Mouse (Mus musculus): ENCODE results near the gene Ephb1.

The Ephb1 gene

DNA sequence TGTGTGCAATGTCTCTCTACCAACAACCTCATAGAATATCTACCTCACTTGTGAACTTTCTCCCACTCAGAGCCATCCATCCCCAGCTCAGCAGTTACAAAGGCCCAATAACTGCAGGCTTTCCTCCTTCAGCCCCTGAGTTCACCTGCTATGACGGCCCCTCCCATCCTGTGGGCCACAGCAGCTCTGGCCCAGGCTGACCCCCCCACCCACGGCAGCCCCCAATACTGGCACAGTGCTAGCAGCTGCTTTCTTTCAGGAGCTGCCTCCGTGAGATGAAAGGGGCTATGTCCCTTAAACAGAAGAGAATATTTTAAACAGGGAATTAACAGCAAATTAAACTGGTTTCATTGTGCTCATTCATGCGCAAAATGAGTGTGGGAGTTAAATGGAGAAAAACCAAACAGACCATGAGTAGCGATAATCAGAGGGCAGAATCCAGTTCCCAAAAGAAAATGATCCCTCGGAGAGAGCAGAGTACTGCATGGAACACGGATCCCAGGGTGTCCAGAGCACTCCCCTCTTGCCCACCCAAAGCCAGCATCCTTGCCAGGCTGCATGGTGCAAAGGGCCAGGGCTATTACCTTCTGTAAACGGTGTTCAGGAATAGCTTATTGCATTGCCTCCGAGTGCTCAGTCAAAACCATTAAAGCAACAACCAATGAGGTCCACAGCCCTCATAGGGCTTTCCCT, 105.2 kb downstream of the Ephb1 start:
- DNase-seq (ENCODE audit: low spot score in 2 of 2): no peak

DNA sequence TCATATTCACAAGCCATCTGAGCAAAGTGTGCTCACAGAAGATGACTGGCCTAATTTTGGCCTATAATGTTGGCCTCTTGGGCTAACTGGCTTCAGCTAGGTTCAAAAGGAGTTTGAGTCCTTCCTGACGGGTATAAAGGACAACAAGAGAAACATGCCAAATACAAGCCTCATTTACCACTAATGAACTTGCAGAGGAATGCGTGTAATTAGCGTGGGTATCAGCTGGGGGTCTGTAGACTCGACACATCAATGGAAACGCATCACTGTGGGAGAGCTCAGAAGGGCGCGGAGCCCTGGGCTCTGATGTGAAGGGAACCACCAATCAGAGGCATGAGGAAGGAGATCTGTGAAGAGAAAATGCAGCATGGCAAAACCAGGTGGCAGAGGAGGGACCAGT, 108.9 kb downstream of the Ephb1 start:
- no peak for DNase-seq (ENCODE audit: low spot score in 2 of 2)

DNA sequence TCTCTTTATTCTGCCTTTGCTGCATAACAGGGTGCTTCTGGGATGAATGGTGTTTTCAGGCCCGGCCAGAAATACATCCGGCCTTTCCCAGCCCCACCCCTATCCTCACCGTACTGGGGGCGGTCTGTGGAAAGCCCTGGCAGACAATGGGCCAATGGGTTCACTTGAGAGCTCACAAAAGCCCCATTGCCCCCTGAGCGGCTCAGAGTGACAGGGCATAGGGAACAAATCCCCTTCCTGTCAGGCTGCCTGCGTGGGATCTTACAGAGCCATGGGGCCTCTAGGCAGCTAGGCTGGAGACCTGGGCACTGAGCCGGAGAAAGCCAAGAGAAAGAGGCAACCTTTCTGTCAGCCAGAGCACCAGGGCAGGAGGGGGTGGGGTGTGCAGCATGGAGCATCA, 111.2 kb downstream of the Ephb1 start:
- DNase-seq (ENCODE audit: low spot score in 2 of 2): no peak

DNA sequence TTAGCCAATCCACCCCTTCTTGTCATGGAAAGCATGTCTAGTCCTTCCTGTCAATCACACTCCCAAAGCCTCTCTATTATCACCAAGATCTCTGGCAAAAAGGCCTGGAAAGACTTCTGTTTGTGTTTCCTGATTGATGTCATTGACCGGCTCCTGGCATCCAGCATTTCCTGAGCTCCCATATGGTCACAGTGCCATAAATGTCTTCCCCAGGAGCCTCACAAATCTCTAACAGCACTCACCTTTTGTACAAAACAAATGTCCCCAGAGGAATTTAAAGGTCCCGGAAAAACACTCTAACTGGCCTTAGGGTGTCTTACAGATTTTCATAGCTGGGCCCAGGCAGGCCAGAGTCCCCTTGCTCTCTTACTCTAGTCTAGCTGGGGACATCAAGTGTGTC, 112.9 kb downstream of the Ephb1 start:
- no peak for DNase-seq (ENCODE audit: low spot score in 2 of 2)

DNA sequence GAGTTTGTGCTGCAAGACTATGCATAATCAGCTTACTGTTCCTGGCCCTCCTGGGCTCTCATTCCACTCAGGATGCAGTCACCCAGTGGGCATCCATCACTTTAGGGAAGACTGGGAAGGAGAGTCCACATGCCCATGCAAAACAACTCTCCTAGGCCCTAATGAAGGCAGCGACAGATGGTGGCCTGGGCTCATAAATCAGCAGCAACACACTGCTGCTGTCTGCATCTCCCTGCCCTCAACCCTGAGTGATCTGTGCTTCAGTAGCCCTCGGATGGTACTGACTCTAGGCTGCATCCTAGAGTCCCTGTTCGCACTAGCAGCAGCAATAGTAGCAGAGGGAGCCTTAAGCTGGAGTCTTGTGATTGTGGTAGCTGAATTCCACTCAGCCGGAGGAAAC, 114.3 kb downstream of the Ephb1 start:
- no peak for DNase-seq (ENCODE audit: low spot score in 2 of 2)

DNA sequence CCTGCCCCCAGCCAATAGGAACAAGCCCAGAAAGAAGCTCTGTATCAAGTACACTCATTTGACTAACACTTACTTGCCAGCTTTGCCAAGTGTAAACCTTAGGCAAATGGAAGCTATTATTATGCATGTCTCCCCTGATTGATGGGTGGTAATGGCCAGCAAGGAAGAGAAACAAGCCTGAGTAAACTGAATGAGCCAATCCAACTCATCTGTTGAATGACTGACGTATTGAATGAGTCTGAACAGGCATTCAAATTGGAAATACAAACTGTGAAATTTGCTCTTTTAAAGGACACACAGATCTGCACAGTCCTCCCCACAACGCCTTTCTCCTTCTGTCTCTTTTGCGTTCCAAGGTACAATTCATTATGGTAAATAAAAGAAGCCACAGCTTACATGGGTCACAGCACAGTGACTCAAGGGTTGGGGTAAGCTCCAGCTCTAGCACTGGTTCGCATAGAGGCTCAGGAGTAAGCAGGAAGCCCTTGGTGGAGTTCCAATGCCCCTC, 119.0 kb downstream of the Ephb1 start:
- no peak for DNase-seq (ENCODE audit: low spot score in 2 of 2)

DNA sequence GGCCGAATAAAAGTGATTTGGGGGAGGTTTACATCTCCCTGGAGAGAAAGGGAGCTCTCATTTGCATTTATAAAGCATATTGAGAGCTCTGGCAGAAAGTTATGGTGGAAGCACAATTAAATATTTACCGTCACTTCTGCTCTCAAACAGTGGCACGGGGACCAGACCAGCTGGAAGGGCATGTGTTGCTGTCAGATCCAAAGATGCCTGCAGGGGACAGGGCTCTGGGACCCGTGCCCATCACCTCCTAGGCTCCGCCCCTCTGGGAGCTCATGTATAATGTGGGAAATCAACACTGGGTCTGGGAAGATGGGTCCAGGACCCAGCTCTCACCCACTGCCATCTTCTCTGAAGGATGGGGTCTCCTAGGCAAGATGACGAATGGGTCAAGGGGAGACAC, 123.2 kb downstream of the Ephb1 start:
- no peak for DNase-seq (ENCODE audit: low spot score in 2 of 2)

DNA sequence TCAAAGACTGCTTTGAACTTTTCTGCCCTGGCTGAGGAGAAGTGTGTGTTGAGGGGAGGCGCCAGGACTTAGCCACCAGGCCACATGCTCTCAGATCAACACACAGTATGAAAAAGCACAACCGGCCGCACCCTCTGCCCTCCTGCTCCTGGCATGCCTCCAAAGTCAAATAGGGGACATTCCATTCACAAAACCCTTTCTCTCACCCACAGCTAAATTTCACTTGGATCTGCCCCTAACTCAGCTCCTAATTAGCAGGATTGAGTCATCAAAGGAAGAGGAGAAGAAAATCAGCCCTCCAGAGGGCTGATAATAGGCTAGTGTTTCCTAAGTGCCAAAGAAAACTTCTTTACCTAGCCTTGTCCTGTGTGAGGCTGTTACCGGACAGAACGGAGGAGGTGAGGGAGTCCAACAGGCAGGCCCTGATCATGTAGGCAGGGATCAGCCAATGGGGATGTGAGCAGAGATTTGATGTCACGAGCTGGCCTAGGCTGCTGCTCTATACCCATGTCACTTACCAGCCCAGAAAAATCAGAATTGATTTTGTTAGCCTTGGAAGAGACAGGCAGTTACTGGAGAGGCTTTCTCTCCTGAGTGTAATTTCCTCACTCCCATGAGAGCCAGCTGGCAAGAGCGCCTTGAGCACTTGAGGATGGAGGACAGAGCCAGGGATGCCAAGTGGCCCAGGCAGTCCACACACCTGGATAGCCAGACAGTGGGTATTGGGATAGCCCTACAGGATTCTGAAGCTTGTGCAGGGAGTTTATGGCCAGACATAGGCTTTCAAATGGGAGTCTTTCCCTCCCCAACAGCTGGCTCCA, 137.5 kb downstream of the Ephb1 start:
- DNase-seq (ENCODE audit: low spot score in 2 of 2): no peak

DNA sequence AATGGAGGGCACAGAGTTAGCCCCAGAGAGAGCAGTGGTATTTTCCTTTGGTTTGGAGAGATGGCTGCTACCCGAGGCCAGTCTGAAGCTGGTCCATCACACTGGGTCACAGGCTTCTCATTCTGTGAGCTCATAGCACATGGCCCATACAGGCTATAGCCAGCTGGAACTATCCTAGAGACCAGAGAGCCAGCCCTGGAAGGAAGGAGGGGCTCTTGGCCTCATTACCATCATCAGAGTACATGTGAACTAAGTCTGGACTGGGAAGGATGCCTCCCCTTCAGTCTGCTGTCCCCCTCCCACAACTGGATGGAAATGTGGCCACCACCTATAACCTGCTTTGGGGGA, 142.5 kb downstream of the Ephb1 start:
- DNase-seq (ENCODE audit: low spot score in 2 of 2): no peak

DNA sequence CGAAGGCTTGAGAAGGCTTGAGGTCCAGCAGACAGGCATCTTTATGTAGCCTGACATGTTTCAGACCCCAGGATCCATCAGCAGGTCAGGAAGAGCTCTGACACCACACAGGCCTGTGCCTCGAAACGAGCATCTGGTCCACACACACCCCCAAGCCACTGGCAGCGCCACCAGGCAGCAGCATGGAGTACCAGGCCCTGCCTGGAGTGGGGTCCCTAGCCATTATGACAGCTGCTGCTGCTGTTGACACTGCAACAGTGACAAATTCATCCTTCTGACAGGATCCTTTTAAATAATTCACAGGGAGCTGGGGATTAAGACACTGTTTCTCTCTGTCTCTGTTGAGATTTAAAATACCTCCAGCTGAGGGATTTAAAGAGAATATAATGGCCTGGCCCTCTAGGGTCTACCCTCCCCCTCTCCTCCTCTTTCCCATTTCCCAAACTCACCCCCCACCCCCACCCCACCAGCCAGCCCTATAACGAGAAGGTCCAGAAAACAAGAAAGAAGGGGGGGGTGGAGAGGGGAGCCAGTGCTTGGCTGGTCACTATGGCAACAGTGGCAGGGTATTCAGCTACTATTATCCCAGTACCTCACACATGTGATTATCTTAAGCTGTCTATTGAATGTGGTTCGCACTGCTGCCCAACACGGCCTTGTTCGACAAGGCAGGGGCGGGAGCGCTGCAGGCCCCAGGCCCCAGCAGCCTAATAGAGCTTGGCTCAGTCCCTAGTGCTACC, 143.0 kb downstream of the Ephb1 start:
- DNase-seq (ENCODE audit: low spot score in 2 of 2): no peak

DNA sequence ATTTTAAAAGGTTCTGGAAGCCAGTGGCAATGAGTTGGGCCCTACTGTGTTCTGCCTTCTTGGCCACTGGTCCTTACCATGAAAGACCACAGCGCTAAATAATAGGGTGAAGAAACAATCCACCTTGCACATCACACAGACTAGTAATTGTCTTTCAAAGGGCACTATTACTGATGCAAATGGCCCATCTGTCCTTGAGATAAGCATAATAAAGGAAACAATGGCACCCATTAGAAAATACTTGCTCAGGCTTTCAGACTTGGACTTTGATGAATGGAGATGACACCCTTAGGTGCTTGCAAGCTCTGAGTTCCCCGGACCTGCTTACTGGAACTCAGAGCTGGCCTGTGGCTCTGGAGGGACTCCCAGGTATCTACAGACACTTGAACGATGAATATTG, 149.0 kb downstream of the Ephb1 start:
- no peak for DNase-seq (ENCODE audit: low spot score in 2 of 2)

DNA sequence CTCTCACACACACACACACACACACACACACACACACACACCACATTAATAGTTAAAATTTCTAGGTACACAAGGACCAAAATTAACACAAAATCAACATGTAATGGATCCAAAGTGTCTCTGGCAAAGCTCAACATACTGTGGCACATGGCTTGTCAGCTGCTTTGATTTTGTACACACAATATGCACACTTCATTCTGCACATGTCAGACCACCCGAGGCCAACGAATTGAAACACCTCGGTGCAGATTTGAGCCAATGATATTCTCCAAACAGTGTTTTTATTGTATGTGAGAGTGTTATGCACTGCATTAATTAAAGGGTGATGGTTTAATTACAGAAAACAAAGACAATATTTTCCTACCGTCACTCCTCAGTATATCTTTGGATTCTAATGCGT, 152.6 kb downstream of the Ephb1 start:
- no peak for DNase-seq (ENCODE audit: low spot score in 2 of 2)

DNA sequence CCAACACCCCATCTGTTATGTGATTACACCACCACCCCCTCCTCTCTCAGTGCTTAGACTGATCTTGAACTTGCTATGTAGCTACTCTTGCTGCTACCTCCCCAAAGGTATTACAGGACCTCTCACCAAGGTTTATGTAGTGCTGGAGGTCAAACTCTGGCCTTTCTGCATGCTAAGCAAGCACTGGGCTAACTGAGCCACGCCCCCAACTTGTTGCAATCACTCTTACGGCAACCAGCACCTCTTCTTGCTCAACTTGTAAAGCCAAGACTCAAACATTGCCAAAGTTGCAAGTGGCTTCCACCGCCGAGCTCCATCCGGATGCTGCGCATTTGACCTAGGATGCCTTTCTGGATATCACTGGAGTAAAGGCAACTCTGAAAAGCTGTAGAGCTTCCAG, 157.6 kb downstream of the Ephb1 start:
- DNase-seq (ENCODE audit: low spot score in 2 of 2): no peak

DNA sequence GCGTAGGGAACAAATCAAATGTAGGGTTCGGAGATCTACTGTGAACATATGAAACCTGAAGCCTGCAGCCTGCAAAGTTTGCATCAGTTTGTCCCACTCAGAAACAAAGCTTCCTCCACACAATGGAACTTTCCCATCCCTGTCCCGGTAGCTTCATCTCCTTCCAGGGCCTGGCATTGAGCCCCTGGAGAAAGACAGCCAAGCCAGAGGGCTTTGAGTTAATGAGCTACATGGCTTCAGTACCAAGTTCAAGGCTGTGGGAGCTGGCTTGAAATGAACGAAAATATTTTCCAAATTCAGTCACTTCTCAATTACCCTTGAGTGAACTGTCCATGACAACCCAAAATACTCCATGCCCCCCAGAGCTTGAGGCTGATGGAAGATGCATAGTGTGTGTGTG, 160.4 kb downstream of the Ephb1 start:
- no peak for DNase-seq (ENCODE audit: low spot score in 2 of 2)

DNA sequence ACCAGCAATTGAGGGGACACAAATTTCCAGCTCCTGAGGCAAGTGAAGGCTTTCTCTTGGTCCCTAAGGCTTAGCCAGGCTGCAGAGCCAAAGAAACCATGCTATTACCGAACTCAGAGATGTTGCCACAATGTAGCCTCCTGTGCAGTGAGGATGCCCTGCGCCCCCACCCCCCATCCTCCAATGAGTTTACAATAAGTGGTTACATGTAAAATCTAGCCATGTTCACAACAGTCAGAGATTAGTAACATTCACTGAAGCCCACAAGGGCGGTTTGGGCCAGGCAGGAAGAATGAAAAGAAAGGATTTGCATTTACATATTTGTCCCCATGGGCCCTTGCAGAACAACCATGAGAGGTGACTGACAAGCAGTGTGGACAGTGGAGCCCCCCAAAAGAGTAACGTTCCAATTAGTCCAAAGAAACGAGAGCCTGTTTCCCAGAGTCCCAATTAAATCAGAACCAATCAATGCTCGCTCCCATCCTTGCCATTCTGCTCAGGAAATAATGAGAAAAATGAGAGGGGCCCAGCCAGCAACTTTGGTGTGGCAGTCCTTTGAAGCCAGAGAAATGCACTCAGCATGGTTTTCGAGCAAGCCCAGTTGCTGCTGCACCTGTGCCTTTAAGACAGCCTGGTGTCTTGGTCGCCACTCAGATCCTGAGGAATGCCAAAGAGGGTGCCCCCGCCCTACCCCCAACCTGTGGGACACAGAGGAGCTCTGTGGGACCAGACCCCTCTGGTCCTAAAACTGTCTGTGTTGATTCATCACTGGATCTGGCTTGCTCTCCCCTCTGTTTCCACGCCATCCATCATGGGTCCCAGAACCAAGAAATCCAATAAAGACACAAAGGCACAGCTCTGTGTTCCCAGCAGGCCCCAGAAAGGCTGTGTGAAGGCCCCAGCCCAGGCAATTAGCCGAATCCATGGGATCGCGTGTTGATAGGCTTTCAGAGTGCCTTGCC, 161.5 kb downstream of the Ephb1 start:
- DNase-seq (ENCODE audit: low spot score in 2 of 2): no peak

DNA sequence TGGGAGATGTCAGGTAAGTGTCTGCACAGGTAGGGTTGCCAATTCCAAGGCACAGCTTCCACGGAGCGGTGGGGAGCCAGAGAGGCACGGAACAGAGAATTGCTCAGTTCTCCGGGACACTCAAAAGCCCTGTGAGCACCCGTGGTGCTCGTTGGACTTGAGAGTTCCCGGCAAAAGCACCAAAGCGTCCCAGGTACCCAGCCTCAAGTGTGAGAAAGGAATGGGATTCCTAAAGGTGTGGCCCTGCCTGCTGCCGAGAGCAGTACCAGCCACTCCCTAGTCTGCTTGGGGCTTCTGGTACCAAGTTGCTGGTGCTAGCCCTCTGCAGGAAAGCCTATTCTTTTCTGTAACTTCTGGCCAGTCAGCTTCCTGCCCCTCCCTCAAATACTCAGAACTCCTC, 164.4 kb downstream of the Ephb1 start:
- no peak for DNase-seq (ENCODE audit: low spot score in 2 of 2)

DNA sequence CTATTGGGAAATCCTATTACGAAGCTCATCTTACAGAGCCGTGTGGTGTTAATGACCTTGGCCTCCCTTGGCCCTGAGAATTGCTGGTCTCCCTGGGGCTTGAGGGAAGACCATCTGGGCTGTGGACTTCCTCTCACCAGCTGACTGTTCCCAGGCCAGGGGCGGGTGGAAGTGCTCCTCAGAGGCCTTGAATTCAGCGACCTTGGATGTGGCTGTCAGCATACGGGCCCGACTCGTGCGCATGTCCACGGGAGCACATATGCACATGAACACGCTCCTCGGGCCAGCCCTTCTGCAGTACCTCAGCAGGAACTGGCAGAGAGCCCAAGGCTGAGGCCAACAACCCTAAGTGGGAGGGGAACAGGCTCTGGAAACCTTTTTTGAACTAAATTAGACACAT, 165.1 kb downstream of the Ephb1 start:
- no peak for DNase-seq (ENCODE audit: low spot score in 2 of 2)

DNA sequence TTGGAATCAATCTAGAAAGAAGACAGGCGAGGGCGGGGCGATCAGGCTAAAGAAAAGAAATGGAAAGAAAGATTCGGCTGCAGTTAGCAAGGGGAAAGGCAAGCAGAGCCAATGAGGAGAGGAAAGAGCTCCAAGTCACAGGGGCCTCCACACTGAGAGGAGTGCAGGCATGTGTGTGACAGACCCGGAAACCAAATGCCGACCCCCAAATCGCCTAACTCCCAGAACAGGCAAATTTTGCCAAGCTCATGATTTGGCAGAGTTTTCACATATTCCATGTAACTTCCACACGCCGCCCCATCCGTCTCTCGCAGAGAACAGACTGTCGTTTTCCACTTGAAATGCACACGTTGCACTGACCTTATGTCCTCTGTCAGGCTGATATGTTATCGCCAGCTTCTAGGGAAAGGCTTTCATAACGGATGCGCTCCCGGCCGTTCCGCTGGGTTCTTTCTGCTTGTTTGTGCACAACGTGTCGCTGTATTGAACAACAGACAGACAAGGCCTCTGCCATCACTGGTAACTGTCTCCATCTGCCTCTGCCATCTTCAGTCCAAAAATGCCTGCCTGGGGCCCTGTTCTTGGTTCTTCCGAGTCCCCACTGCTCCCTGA, 170.7 kb downstream of the Ephb1 start:
- no peak for DNase-seq (ENCODE audit: low spot score in 2 of 2)

DNA sequence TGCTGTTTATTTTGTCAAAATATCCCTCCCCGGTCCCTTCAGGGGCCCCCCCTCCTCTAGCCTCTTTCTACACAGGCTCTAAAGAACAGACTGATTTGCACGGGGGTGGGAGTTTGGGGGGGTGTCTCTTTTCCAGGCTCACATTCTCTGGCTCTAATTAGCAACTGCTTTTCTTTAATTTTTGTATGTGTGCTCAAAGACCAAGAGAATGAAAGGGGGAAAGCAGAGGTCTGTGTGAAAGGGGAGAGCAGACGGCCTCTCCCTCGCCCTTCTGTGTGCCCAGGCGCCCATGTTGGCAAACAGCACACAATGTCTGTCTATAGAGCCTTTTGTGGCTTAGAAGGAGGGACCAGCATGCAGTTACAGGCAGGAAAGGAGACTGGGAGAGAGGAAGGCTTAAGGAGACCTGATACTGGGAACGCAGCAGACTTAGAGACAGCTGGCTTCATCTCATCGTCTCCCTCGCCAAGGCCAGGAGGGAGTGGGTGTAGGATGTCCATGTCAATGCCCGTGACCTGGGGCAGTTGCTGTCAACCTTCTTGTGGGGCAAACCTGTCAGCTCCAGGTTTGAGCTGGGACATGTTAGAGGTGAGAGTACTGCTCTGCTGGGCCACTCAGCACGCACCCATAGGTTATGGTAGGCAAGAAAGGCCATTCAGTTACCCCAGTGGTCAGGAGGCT, 172.5 kb downstream of the Ephb1 start:
- no peak for DNase-seq (ENCODE audit: low spot score in 2 of 2)

DNA sequence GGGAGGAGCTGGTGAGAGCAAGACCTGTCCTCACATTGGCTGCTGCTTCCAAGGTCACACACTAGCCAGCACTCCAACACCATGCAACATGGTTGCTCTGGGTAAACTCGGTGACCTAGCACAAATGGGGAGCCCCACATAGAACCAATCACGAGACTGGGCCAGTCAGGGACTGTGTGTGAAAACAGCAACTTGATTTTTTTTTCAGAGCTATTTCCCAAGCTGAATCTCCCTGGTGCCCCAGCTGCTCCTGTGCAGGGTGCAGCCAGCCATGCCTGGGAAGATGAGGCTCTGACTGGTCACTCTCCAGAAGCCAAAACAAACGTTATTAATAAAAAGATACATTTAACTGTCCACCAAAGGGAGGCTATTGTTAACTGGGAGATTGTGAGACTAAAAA, 173.2 kb downstream of the Ephb1 start:
- DNase-seq (ENCODE audit: low spot score in 2 of 2): no peak

DNA sequence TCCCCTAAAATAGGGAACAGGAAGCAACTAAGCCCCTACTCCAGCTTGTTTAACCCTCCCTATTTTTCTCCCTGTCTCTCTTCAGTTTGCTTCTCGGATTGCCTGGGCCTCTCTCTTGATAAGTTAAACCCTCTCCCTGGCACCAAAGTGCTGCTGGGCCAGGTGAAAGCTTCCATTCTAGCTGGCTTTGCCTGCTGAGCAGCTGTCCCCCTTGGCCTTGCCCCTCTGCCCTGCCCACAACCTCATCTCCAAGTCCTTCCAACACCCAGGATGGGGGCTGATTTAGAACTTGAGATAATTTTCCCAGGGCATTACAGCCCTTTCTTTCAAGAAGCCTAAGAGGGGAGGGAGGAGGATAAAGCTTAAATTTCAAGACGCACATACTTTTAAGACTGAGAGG, 174.0 kb downstream of the Ephb1 start:
- DNase-seq (ENCODE audit: low spot score in 2 of 2): no peak

All from urinary bladder, adult 18-20 months (tissue).